Mouse (Mus musculus) myocyte (in vitro differentiated cells): ENCODE measurements around the gene Vmn2r9. TPM values are rescaled to one million over a fixed set of nuclear protein-coding genes. Genes with fewer than 3 reads are reported as not detected.
"Not testable (repeated sequence)": the region's sequence is repeated elsewhere in the genome, so short reads cannot be mapped to it uniquely, and the experiment has no call there.

Experiments
- H3K27me3 ChIP-seq: one replicate; pipeline ENCODE4 v1.6.1; 2011; ENCODE audit not compliant: control insufficient read depth, insufficient read depth, insufficient read length
- H3K36me3 ChIP-seq: one replicate; pipeline ENCODE4 v1.6.1; 2011; ENCODE audit not compliant: control insufficient read depth, insufficient read depth
- H3K4me2 ChIP-seq: one replicate; pipeline ENCODE4 v1.6.1; 2011; ENCODE audit warnings: low read depth, control low read depth
- H3K4me3 ChIP-seq: one replicate; pipeline ENCODE4 v1.5.1; 2011; ENCODE audit warnings: mild to moderate bottlenecking, control low read depth, moderate library complexity
- H3K79me2 ChIP-seq: one replicate; pipeline ENCODE4 v1.6.1; 2011; ENCODE audit not compliant: control insufficient read depth, insufficient read depth
- H3ac ChIP-seq: one replicate; pipeline ENCODE4 v1.6.1; 2011; ENCODE audit not compliant: control insufficient read depth, insufficient read length
- CEBPB ChIP-seq: IDR thresholded peaks from 2 replicates; pipeline ENCODE4 v1.6.1; 2011; ENCODE audit warnings: mild to moderate bottlenecking, moderate library complexity; ENCODE audit not compliant: poor library complexity, insufficient read depth, severe bottlenecking
- E2F4 ChIP-seq: IDR thresholded peaks from one replicate; pipeline ENCODE4 v1.6.1; 2011; ENCODE audit warnings: mild to moderate bottlenecking, control low read depth, moderate library complexity; ENCODE audit not compliant: insufficient read depth
- MAX ChIP-seq: IDR thresholded peaks from one replicate; pipeline ENCODE4 v1.6.1; 2011; ENCODE audit warnings: low read depth, mild to moderate bottlenecking, control low read depth
- MYOD1 ChIP-seq, 3 experiments: IDR thresholded peaks; one replicate each; pipeline ENCODE4 v1.6.1; 2011; ENCODE audit warnings: control low read depth in 2 of 3, low read depth in 2 of 3, mild to moderate bottlenecking in 2 of 3, moderate library complexity in 1 of 3; ENCODE audit not compliant: insufficient read length in 2 of 3, control insufficient read depth in 1 of 3
- MYOG ChIP-seq, 3 experiments: IDR thresholded peaks; one replicate each; pipeline ENCODE4 v1.6.1; 2011; ENCODE audit warnings: control low read depth in 2 of 3, low read depth in 2 of 3, mild to moderate bottlenecking in 2 of 3; ENCODE audit not compliant: insufficient read length in 2 of 3, control insufficient read depth in 1 of 3, insufficient read depth in 1 of 3
- POLR2A ChIP-seq: IDR thresholded peaks from one replicate; pipeline ENCODE4 v1.6.1; 2011; ENCODE audit warnings: low read depth, mild to moderate bottlenecking, control low read depth, moderate library complexity; ENCODE audit not compliant: insufficient read length
- POLR2AphosphoS2 ChIP-seq: IDR thresholded peaks from one replicate; pipeline ENCODE4 v1.6.1; 2011; ENCODE audit warnings: low read depth, control low read depth; ENCODE audit not compliant: insufficient read length
- REST ChIP-seq: IDR thresholded peaks from one replicate; pipeline ENCODE4 v1.6.1; 2011; ENCODE audit warnings: mild to moderate bottlenecking, control low read depth, moderate library complexity; ENCODE audit not compliant: insufficient read depth, insufficient read length
- SRF ChIP-seq: IDR thresholded peaks from one replicate; pipeline ENCODE4 v1.6.1; 2011; ENCODE audit warnings: low read depth; ENCODE audit not compliant: control insufficient read depth, insufficient read length
- TCF12 ChIP-seq: IDR thresholded peaks from one replicate; pipeline ENCODE4 v1.6.1; 2011; ENCODE audit warnings: mild to moderate bottlenecking, control low read depth; ENCODE audit not compliant: poor library complexity, insufficient read depth, severe bottlenecking
- TCF3 ChIP-seq: IDR thresholded peaks from one replicate; pipeline ENCODE4 v1.6.1; 2011; ENCODE audit warnings: low read depth, control low read depth; ENCODE audit not compliant: insufficient read length
- USF1 ChIP-seq: IDR thresholded peaks from one replicate; pipeline ENCODE4 v1.6.1; 2011; ENCODE audit warnings: low read depth, mild to moderate bottlenecking, control low read depth, moderate library complexity
- polyA plus RNA-seq: library from polyadenylated mRNA; unstranded; fragments of >200 nt; fragmentation: generic; extraction: Trizol; gene quantifications from one replicate; pipeline ENCODE4 v1.2.1, GENCODE M21; 2012; ENCODE audit warnings: missing spikeins

The Vmn2r9 gene
- polyA plus RNA-seq, result not detected

DNA sequence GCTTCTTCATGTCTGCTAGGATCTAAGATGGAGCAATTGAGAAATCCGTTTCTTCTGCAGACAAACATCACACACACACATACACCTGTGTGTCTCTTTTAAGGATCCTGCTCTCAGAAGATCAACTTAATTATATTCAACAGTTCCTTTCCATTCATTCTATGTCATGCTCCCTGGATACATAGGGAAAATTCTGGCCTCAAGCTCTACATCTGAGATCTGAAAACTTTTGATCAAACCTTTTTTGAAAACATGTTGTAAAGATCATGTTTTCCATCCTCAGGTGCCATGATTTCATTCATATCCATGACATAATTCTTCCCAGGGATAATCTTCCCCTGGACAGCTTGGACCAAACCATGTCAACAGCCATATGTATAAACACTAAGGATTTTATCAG is at the start of gene Vmn2r9:
Gene Vmn2r9 (minus strand): TSS at position 101 of the 400 bp plus-strand sequence.
- not testable (repeated sequence) for H3ac ChIP-seq, H3K4me3 ChIP-seq, H3K27me3 ChIP-seq, H3K79me2 ChIP-seq, H3K36me3 ChIP-seq, H3K4me2 ChIP-seq

DNA sequence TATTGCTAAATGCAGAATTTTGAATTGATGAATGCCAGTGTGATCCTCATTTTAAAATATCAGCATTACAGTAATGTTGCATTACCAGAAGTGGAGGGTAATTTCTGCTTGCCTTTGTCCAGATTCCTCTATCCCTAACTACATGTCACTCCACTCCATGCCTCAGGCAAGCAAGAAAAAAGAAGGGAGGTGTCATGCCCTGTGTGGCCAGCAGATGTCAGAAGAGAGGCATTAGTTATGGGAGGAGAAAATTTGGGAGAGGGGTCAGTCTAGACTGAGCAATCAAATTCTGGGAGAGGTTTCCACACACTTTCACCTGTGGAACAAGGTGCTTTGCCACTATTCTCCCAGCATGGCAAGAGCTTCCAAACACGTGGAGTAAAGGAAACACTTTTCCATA is 14.3 kb upstream of the Vmn2r9 start:
- not testable (repeated sequence) for H3K4me3 ChIP-seq, H3K79me2 ChIP-seq, H3K27me3 ChIP-seq, H3K36me3 ChIP-seq, H3ac ChIP-seq, H3K4me2 ChIP-seq

DNA sequence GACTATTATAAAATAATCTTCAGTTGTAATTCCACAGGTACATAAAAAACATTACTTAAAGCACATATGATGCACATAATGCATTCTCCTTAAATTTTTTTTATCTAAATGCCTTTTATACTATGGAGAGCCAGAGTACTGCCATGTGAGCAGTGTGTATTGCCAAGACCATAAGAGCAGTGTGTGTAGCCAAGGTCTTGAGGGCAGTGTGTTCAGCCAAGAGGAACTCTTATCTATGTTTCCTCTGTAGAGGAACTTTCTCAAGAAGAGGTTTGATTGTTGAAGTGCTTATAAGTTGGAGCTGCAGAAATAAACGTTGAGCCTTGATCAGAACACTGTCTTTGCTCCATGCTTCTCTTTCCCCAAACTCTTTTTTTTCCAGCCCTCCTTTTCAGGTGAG is 2.9 kb downstream of the Vmn2r9 start:
- TF ChIP-seq TCF12, result no peak
- TF ChIP-seq MYOD1 (IDR thresholded peaks at IDR 0.05; ENCODE audit: control insufficient read depth in 1 of 3, insufficient read length in 2 of 3, low read depth in 2 of 3), result no peak
- no peak for TF ChIP-seq MYOG (IDR thresholded peaks at IDR 0.05; ENCODE audit: control insufficient read depth in 1 of 3, insufficient read depth in 1 of 3, insufficient read length in 2 of 3, low read depth in 2 of 3)
- no peak for TF ChIP-seq USF1
- TF ChIP-seq E2F4, result no peak
- no peak for TF ChIP-seq POLR2AphosphoS2
- no peak for TF ChIP-seq TCF3
- no peak for TF ChIP-seq CEBPB
- no peak for TF ChIP-seq SRF
- no peak for TF ChIP-seq REST
- TF ChIP-seq MAX, result no peak
- TF ChIP-seq POLR2A, result no peak
- Histone ChIP-seq H3ac (no peak overlapping the region), H3K4me2 (no peak overlapping the region), H3K27me3 (no peaks in the 10 kb centered on the region), H3K79me2 (no peaks in the 10 kb centered on the region), H3K36me3 (no peaks in the 10 kb centered on the region), H3K4me3 (no peak overlapping the region)

DNA sequence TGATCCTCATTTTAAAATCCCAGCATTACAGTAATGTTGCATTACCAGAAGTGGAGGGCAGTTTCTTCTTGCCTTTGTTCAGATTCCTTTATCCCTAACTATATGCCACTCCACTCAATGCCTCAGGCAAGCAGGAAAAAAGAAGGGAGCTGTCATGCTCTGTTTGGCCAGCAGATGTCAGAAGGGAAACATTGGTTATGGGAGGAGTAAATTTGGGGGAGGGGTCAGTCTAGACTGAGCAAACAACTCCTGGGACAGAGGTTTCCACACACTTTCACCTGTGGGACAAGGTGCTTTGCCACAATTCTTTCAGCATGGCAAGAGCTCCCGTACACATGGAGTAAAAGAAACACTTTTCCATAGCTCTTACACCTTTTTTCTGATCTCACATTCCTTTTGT is 16.2 kb downstream of the Vmn2r9 start:
- H3K4me2 ChIP-seq, result no peak overlapping the region
- no peaks in the 10 kb centered on the region for H3K79me2 ChIP-seq
- no peak overlapping the region for H3K4me3 ChIP-seq
- TF ChIP-seq USF1 (no peak), SRF (no peak), TCF12 (no peak), CEBPB (no peak), TCF3 (no peak), REST (no peak), POLR2A (no peak), MYOD1 (IDR thresholded peaks at IDR 0.05; ENCODE audit: control insufficient read depth in 1 of 3, insufficient read length in 2 of 3, low read depth in 2 of 3) (no peak), MYOG (IDR thresholded peaks at IDR 0.05; ENCODE audit: control insufficient read depth in 1 of 3, insufficient read depth in 1 of 3, insufficient read length in 2 of 3, low read depth in 2 of 3) (no peak), MAX (no peak), POLR2AphosphoS2 (no peak), E2F4 (no peak)
- no peaks in the 10 kb centered on the region for H3K27me3 ChIP-seq
- no peaks in the 10 kb centered on the region for H3K36me3 ChIP-seq
- no peak overlapping the region for H3ac ChIP-seq

DNA sequence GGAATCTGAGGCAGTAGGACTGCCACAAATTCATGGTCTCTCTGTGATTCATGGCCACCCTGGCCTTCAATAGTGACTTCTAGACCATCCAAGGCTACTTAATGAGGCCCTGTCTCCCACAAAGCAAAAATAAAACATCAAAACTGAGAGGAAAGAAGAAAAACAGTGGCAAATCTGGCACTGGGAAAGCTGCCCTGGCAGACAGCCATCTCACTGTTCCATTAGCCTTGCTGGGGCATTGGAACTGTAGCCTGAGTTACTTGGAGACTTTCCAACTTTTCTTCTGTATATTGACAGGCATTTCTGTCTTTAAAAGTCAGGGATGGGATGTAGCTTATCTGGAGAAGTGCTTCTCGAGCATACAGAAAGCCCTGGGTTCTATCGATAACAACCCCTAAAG is 29.1 kb downstream of the Vmn2r9 start:
- Histone ChIP-seq H3K4me2 (no peak overlapping the region), H3K36me3 (no peaks in the 10 kb centered on the region), H3ac (no peak overlapping the region), H3K4me3 (no peak overlapping the region), H3K79me2 (no peaks in the 10 kb centered on the region), H3K27me3 (no peaks in the 10 kb centered on the region)
- TF ChIP-seq POLR2AphosphoS2 (no peak), MYOD1 (IDR thresholded peaks at IDR 0.05; ENCODE audit: control insufficient read depth in 1 of 3, insufficient read length in 2 of 3, low read depth in 2 of 3) (no peak), MYOG (IDR thresholded peaks at IDR 0.05; ENCODE audit: control insufficient read depth in 1 of 3, insufficient read depth in 1 of 3, insufficient read length in 2 of 3, low read depth in 2 of 3) (no peak), SRF (no peak), E2F4 (no peak), TCF12 (no peak), REST (no peak), CEBPB (no peak)

DNA sequence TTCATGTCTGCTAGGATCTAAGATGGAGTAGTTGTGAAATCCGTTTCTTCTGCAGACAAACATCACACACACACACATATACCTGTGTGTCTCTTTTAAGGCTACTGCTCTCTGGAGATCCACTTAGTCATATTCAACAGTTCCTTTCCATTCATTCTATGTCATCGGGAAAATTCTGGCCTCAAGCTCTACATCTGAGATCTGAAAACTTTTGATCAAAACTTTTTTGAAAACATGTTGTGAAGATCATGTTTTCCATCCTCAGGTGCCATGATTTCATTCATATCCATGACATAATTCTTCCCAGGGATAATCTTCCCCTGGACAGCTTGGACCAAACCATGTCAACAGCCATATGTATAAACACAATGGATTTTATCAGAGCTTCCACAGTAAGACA is 43.7 kb downstream of the Vmn2r9 start, which contains the start of gene Vmn2r8:
Gene Vmn2r8 (minus strand): TSS at position 101 of the 400 bp plus-strand sequence.
- not testable (repeated sequence) for H3K36me3 ChIP-seq, H3K27me3 ChIP-seq, H3K4me2 ChIP-seq, H3K79me2 ChIP-seq, H3K4me3 ChIP-seq, H3ac ChIP-seq
